Mouse (Mus musculus) midbrain, embryonic 13.5 days (tissue): ENCODE results near the gene 1700003H04Rik. TPM values are rescaled to one million over a fixed set of nuclear protein-coding genes. Genes with fewer than 3 reads are reported as not detected.

Source experiments
- ATAC-seq: fragments of 200-750 bp; cut with Nextera tagmentation; 2 replicates; pipeline ENCODE4 v1.8.0; 2017; ENCODE audit warnings: mild to moderate bottlenecking, moderate TSS enrichment, moderate library complexity
- H3K27ac ChIP-seq: fragments of 300-500 bp; sonication (generic); 2 replicates; pipeline ENCODE4 v1.5.1; 2015; ENCODE audit warnings: inconsistent platforms, mild to moderate bottlenecking, moderate library complexity
- H3K27me3 ChIP-seq: fragments of 300-500 bp; sonication (generic); 2 replicates; pipeline ENCODE4 v1.6.1; 2015; ENCODE audit warnings: mild to moderate bottlenecking, inconsistent platforms
- H3K36me3 ChIP-seq: fragments of 300-500 bp; sonication (generic); 2 replicates; pipeline ENCODE4 v1.6.1; 2015; ENCODE audit warnings: mild to moderate bottlenecking, inconsistent platforms
- H3K4me1 ChIP-seq: fragments of 300-500 bp; sonication (generic); replicated peaks from 2 replicates; pipeline ENCODE4 v1.6.1; 2015; ENCODE audit warnings: inconsistent platforms
- H3K4me2 ChIP-seq: fragments of 300-500 bp; sonication (generic); replicated peaks from 2 replicates; pipeline ENCODE4 v1.6.1; 2015; ENCODE audit warnings: moderate library complexity, mild to moderate bottlenecking, inconsistent platforms
- H3K4me3 ChIP-seq: fragments of 300-500 bp; sonication (generic); replicated peaks from 2 replicates; pipeline ENCODE4 v1.5.1; 2015; ENCODE audit warnings: mild to moderate bottlenecking, inconsistent platforms
- H3K9ac ChIP-seq: fragments of 300-500 bp; sonication (generic); replicated peaks from 2 replicates; pipeline ENCODE4 v1.6.1; 2015; ENCODE audit warnings: mild to moderate bottlenecking, inconsistent platforms
- H3K9me3 ChIP-seq: fragments of 300-500 bp; sonication (generic); 2 replicates; pipeline ENCODE4 v1.6.1; 2016; ENCODE audit warnings: mild to moderate bottlenecking, inconsistent platforms
- WGBS: fragments of 180-500 bp; shearing (Covaris S2); methylation state at CpG from one replicate; pipeline ENCODE4 v1.1.7; 2015; 5-methylcytosine and 5-hydroxymethylcytosine counted together
- polyA plus RNA-seq: library from polyadenylated mRNA; unstranded; fragments of >200 nt; fragmentation: Nextera tagmentation; extraction: Ambion mirVana; gene quantifications from 2 replicates; pipeline ENCODE4 v1.2.1, GENCODE M21; 2015

1700003H04Rik gene
- polyA plus RNA-seq: not detected in 2 replicates

DNA sequence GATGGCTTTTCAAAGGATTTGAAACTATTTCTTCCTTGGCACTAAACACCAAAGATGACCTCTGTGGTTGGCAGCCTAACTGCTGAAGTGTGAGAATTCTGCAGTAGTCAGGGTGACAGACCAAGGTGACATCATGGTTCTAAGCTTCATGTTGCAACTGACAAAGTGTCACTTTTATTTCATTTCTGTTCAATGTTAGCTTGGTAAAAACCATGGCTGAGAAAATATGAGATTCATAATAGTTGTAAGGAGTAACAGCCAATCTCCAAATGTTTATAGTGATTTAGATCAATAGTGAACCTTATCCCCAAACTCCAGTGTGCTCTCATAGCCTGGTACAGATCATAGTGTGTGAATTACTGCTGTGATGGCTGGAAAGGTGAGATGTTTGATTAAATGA, at the start of gene 1700003H04Rik:
Gene 1700003H04Rik (minus strand): TSS at position 101 of the 400 bp plus-strand sequence.
- H3K27me3 ChIP-seq: no peaks in the 10 kb centered on the region
- no peak within 1 kb of the TSS for H3K4me3 ChIP-seq
- ATAC-seq: no peak
- no peak within 1 kb of the TSS for H3K4me2 ChIP-seq
- H3K9ac ChIP-seq: no peak within 1 kb of the TSS
- no peaks in the 10 kb centered on the region for H3K4me1 ChIP-seq
- no peaks in the 10 kb centered on the region for H3K9me3 ChIP-seq
- H3K36me3 ChIP-seq: no peaks in the 10 kb centered on the region
- no peak within 1 kb of the TSS for H3K27ac ChIP-seq

- 41% methylated on average over 3 of the region's 3 CpGs for WGBS
- ATAC-seq: no peak
These were observed 42.1 kb upstream of the 1700003H04Rik start for GRCm38 (mm10) chr3:124623031-124623430.

GRCm38 (mm10) chr3:124613287-124613686, 32.4 kb upstream of the 1700003H04Rik start:
- H3K4me3 ChIP-seq: no peak overlapping the region
- H3K9me3 ChIP-seq: peaks cover 3% of the 10 kb centered on the region; the same call in 1 of the 2 replicates
- no peaks in the 10 kb centered on the region for H3K4me1 ChIP-seq
- 79% methylated on average over 1 of the region's 1 CpGs for WGBS
- H3K27ac ChIP-seq: no peak overlapping the region
- ATAC-seq: no peak
- H3K9ac ChIP-seq: no peak overlapping the region
- no peaks in the 10 kb centered on the region for H3K36me3 ChIP-seq
- no peak overlapping the region for H3K4me2 ChIP-seq
- no peaks in the 10 kb centered on the region for H3K27me3 ChIP-seq

More at GRCm38 (mm10) chr3:124623031-124623430, 42.1 kb upstream of the 1700003H04Rik start:
- no peak overlapping the region for H3K4me3 ChIP-seq
- no peaks in the 10 kb centered on the region for H3K9me3 ChIP-seq
- H3K4me1 ChIP-seq: no peaks in the 10 kb centered on the region
- no peak overlapping the region for H3K27ac ChIP-seq
- H3K9ac ChIP-seq: no peak overlapping the region
- H3K27me3 ChIP-seq: no peaks in the 10 kb centered on the region
- H3K36me3 ChIP-seq: no peaks in the 10 kb centered on the region
- no peak overlapping the region for H3K4me2 ChIP-seq

DNA sequence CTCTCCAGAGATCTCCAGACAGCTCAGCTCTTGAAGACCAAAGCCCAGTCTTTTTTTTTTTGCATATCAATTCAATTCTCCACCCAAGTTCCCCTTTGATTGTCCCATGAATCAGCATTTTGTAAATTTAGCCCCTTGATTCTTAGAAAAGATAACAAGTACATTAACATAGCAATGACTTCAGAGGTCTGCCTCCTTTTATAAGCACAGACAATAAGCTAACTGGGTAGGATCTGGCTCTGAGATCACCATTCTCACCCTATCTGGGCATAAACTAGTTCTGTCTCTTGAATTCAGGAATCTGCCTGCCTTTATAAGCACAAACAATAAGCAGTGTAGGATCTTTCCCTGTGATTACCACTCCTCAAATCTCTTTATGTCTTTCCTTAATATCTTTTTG, 29.1 kb upstream of the 1700003H04Rik start:
- Histone ChIP-seq H3K9ac (no peak overlapping the region), H3K4me2 (no peak overlapping the region), H3K27me3 (no peaks in the 10 kb centered on the region), H3K4me1 (no peaks in the 10 kb centered on the region), H3K27ac (no peak overlapping the region), H3K9me3 (peaks cover 3% of the 10 kb centered on the region; the same call in 1 of the 2 replicates), H3K36me3 (no peaks in the 10 kb centered on the region), H3K4me3 (no peak overlapping the region)
- ATAC-seq: no peak

DNA sequence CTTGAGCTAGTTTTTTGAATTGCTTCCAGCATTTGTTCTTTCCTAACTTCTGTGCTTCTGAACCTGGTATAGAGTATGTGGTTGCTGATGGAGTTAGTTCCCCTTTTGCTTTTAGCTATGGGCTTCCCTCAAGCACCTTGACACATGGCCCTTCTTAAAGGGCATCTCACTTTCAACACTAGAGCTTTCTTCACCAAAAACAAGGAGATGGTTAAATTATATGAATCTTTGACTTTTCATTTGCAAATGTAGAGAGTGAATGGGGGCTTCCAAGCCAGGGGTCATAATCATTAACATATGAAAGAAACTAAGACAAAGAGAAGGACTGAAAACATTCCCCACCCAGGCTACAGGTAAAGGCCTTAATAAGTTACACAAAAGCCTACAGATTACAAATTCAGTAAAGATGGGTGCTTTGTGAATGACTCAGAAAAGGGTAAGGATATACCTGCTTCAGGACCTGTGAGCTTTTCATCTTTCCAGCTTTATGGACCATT, 25.2 kb upstream of the 1700003H04Rik start:
- no peak overlapping the region for H3K4me3 ChIP-seq
- no peaks in the 10 kb centered on the region for H3K4me1 ChIP-seq
- H3K27me3 ChIP-seq: no peaks in the 10 kb centered on the region
- H3K4me2 ChIP-seq: no peak overlapping the region
- H3K9me3 ChIP-seq: peaks cover 3% of the 10 kb centered on the region; the same call in 1 of the 2 replicates
- H3K27ac ChIP-seq: no peak overlapping the region
- ATAC-seq: no peak
- no peaks in the 10 kb centered on the region for H3K36me3 ChIP-seq
- no peak overlapping the region for H3K9ac ChIP-seq

- Histone ChIP-seq H3K4me2 (no peak overlapping the region), H3K4me1 (no peaks in the 10 kb centered on the region), H3K27ac (no peak overlapping the region), H3K27me3 (no peaks in the 10 kb centered on the region), H3K36me3 (no peaks in the 10 kb centered on the region), H3K9ac (no peak overlapping the region), H3K9me3 (peaks cover 3% of the 10 kb centered on the region; the same call in 1 of the 2 replicates), H3K4me3 (no peak overlapping the region)
- no peak for ATAC-seq
- WGBS: 88% methylated on average over 1 of the region's 1 CpGs
These were observed 24.6 kb upstream of the 1700003H04Rik start for GRCm38 (mm10) chr3:124605518-124605917.

- Histone ChIP-seq H3K4me2 (no peak overlapping the region), H3K4me3 (no peak overlapping the region), H3K4me1 (no peaks in the 10 kb centered on the region), H3K27me3 (no peaks in the 10 kb centered on the region), H3K27ac (no peak overlapping the region), H3K9ac (no peak overlapping the region), H3K36me3 (no peaks in the 10 kb centered on the region), H3K9me3 (no peaks in the 10 kb centered on the region)
- no peak for ATAC-seq
These were observed 16.9 kb upstream of the 1700003H04Rik start for GRCm38 (mm10) chr3:124597789-124598188.

- Histone ChIP-seq H3K4me3 (no peak overlapping the region), H3K27ac (no peak overlapping the region), H3K36me3 (no peaks in the 10 kb centered on the region), H3K9me3 (no peaks in the 10 kb centered on the region), H3K4me2 (no peak overlapping the region), H3K4me1 (no peaks in the 10 kb centered on the region), H3K9ac (no peak overlapping the region), H3K27me3 (no peaks in the 10 kb centered on the region)
- whole genome bisulfite sequencing: 13% methylated on average over 3 of the region's 3 CpGs
- no peak for ATAC-seq
These were observed 6.6 kb upstream of the 1700003H04Rik start for GRCm38 (mm10) chr3:124587534-124587933.

DNA sequence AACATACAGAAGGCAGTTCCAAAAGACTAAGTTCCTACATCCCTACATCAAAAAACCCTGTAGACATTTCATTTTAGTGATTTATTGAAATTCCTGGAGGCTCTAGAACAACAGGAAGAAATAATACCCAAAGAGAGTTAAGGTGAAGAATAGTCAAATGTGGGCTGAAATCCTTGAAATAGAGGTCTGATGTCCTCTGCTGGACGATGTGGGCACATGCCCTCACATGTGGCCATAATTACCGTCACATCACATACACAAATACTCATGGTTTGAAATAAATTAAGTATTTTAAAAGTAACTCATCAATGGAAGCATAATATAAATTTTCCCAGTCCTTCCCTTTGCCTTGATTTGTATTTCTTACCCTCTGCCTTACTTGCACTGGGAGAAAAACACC, 4.9 kb upstream of the 1700003H04Rik start:
- WGBS: 84% methylated on average over 2 of the region's 2 CpGs

DNA sequence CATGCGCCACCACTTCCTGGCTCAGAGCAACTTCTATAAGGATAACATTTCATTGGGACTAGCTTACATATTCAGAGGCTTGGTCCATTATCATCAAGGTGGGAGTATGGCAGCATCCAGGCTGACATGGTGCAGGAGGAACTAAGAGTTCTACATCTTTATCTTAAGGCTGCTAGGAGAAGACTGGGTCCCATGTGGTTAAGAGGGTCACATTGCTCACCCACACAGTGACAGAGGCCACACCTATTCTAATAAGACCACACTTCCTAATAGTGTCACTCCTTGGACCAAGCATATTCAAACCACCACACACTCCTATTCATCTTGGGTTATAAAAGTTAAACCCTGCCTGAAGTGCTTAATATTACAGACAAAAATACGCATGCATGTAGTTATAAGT, 23.6 kb downstream of the 1700003H04Rik start:
- WGBS: 95% methylated on average over 2 of the region's 2 CpGs
- Histone ChIP-seq H3K36me3 (no peaks in the 10 kb centered on the region), H3K4me3 (no peak overlapping the region), H3K4me2 (no peak overlapping the region), H3K9me3 (no peaks in the 10 kb centered on the region), H3K27me3 (no peaks in the 10 kb centered on the region), H3K27ac (no peak overlapping the region), H3K9ac (no peak overlapping the region), H3K4me1 (no peaks in the 10 kb centered on the region)
- no peak for ATAC-seq

More for the DNA sequence above, 4.9 kb upstream of the 1700003H04Rik start:
- Histone ChIP-seq H3K27me3 (no peaks in the 10 kb centered on the region), H3K36me3 (no peaks in the 10 kb centered on the region), H3K27ac (no peak overlapping the region), H3K4me2 (no peak overlapping the region), H3K9me3 (no peaks in the 10 kb centered on the region), H3K4me3 (no peak overlapping the region), H3K4me1 (no peaks in the 10 kb centered on the region), H3K9ac (no peak overlapping the region)
- ATAC-seq: no peak

DNA sequence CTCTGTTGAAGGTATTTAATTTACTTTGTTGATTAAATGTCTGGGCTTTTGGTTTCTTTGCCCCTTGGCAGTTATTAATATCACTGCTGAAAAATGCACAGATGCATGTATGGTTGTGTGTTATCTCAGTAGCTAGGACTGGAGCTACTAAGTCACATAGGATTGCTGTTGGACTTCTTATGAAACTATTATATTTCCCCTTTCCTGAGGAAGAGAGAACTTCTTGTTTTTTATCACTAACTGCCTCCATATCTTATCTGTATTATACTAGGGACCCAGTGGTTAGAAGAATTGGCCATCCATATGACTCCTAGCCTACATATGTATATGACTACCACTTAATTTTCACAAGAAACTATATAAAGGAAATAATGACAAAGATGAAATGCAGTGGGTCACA, 24.9 kb downstream of the 1700003H04Rik start:
- ATAC-seq: no peak
- H3K27me3 ChIP-seq: no peaks in the 10 kb centered on the region
- H3K4me3 ChIP-seq: no peak overlapping the region
- H3K27ac ChIP-seq: no peak overlapping the region
- no peak overlapping the region for H3K9ac ChIP-seq
- no peaks in the 10 kb centered on the region for H3K9me3 ChIP-seq
- H3K36me3 ChIP-seq: no peaks in the 10 kb centered on the region
- no peaks in the 10 kb centered on the region for H3K4me1 ChIP-seq
- no peak overlapping the region for H3K4me2 ChIP-seq

DNA sequence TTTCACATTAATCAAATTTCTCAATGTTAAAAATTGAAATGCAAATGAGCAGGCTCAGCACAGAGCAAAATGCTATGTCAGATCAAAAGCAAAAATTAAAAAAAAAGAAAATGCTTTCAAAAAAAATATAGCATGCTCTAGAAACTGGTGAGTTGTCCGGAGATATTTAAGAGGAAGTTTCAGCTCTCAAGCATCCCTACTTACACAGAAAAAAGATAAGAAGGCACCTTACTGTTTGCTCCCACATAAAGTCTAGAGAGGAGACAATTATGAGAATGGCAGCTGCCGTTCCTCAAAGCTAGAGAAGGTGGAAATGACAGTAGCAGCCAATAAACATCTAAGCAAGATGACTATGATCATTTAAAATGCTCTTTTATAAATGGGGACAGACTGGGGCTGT, 25.8 kb downstream of the 1700003H04Rik start:
- Histone ChIP-seq H3K4me3 (no peak overlapping the region), H3K9ac (no peak overlapping the region), H3K36me3 (no peaks in the 10 kb centered on the region), H3K27ac (no peak overlapping the region), H3K27me3 (no peaks in the 10 kb centered on the region), H3K4me2 (no peak overlapping the region), H3K9me3 (no peaks in the 10 kb centered on the region), H3K4me1 (no peaks in the 10 kb centered on the region)
- ATAC-seq: no peak
- WGBS: 75% methylated on average over 2 of the region's 2 CpGs

DNA sequence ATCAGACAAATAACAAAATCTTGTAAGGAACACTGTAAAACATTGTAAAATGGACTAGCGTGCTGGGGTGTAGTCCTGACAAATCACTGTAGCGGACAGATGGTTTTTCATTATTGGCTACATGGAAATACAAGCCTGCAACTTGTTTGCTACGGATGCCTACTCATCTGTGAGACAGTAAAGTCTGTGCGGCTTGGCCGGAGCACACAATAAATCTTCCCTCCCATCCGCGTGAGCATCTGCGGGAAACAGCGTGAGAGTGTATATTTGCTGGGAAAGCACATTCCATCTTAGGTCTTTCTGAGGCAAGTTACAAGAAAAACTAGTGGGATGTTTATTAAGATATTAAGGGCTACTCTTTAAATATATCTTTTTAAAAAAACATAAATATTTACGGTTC, 32.0 kb downstream of the 1700003H04Rik start:
- H3K27ac ChIP-seq: no peak overlapping the region
- H3K4me2 ChIP-seq: no peak overlapping the region
- no peak overlapping the region for H3K9ac ChIP-seq
- no peak overlapping the region for H3K4me3 ChIP-seq
- H3K36me3 ChIP-seq: no peaks in the 10 kb centered on the region
- no peaks in the 10 kb centered on the region for H3K4me1 ChIP-seq
- ATAC-seq: no peak
- H3K9me3 ChIP-seq: no peaks in the 10 kb centered on the region
- WGBS: 91% methylated on average over 10 of the region's 10 CpGs
- H3K27me3 ChIP-seq: no peaks in the 10 kb centered on the region
